Mouse (Mus musculus): ENCODE data around the gene Csrnp2.

The Csrnp2 gene

DNA sequence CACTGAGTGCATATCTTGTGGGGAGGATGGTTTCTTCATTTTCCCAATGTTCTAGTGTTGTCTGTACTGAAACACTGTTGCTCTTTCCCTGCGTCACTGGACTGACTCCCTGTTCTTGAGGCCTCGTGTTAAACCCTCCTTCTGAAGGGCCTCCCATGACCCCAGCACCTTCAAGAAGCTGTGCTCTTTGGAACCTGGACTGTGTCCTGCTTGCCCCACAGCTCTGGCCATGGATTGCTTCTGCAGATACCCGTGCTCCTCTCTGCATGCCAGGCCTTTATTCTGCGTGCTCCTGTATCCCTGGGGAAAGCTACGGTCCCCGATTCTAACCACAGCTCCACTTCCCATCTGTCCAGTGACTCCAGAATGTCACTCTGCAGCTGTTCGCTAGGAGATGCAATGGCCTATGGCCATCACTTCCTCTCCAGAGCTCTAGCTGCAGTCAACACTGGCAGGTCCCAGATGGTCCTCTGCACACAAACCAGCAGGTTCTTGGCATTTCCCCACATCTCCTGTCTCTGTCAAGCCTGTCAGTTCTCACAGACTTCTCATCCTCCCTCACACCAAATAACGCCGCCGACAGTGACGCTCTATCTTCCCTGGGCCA lies 65.2 kb downstream of the Csrnp2 start:
- DNase-seq (ENCODE audit: low spot score) = no peak
